Mouse (Mus musculus) testis, adult 2 months (tissue): Measurements from ENCODE around the gene Arid5b. TPM values are rescaled to one million over a fixed set of nuclear protein-coding genes. Genes with fewer than 3 reads are reported as not detected.

Source experiments
- H3K27ac ChIP-seq: fragments of 200-500 bp; 2 replicates; pipeline ENCODE4 v1.5.1; 2012; ENCODE audit warnings: low read depth, low read length; ENCODE audit not compliant: control insufficient read depth, insufficient read depth
- H3K27me3 ChIP-seq: fragments of 200-500 bp; 2 replicates; pipeline ENCODE4 v1.6.1; 2012; ENCODE audit warnings: mild to moderate bottlenecking, low read length, moderate library complexity; ENCODE audit not compliant: control insufficient read depth, insufficient read depth
- H3K36me3 ChIP-seq: fragments of 200-500 bp; 2 replicates; pipeline ENCODE4 v1.6.1; 2012; ENCODE audit warnings: mild to moderate bottlenecking, low read length; ENCODE audit not compliant: control insufficient read depth, insufficient read depth
- H3K4me1 ChIP-seq: fragments of 200-500 bp; 2 replicates; pipeline ENCODE4 v1.6.1; 2012; ENCODE audit warnings: low read length; ENCODE audit not compliant: control insufficient read depth, insufficient read depth
- H3K4me3 ChIP-seq: fragments of 200-500 bp; 2 replicates; pipeline ENCODE4 v1.5.1; 2012; ENCODE audit warnings: low read depth, mild to moderate bottlenecking, low read length, moderate library complexity, mixed read lengths; ENCODE audit not compliant: control insufficient read depth
- CTCF ChIP-seq: fragments of 200-500 bp; IDR thresholded peaks from 2 replicates; pipeline ENCODE4 v1.5.1; 2012; ENCODE audit warnings: low read depth, mild to moderate bottlenecking, inconsistent platforms, low read length, moderate library complexity; ENCODE audit not compliant: control insufficient read depth, insufficient read depth, insufficient replicate concordance
- POLR2A ChIP-seq: fragments of 200-500 bp; IDR thresholded peaks from 2 replicates; pipeline ENCODE4 v1.6.1; 2012; ENCODE audit warnings: low read depth, mild to moderate bottlenecking, inconsistent platforms, low read length, moderate library complexity; ENCODE audit not compliant: control insufficient read depth
- polyA plus RNA-seq: library from polyadenylated mRNA; depleted of rRNA; stranded (reverse); fragments of >200 nt; gene quantifications from 2 replicates; pipeline ENCODE4 v1.2.3, GENCODE M21; 2012

Arid5b gene
- polyA plus RNA-seq, 1 experiment, result 4.9 TPM

DNA sequence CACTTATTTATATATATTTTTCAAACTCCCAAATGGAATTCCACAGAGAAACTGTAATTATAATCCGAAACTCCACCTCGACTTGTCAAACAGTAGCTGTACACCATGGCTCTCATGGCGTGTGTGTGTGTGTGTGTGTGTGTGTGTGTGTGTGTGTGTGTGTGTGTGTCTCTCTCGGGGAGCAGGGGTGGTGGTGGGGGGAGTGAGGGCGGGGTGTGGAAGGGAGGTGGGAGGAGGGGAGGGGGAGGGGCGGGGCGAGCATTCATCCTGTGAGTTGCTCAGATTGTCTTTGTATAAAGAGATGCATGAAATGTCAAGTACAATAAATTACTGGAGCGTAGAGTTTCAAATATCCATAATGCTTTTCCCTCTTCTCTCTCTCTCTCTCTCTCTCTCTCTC lies 87.4 kb downstream of the Arid5b start:
- H3K27me3 ChIP-seq, result no peaks in the 10 kb centered on the region
- H3K36me3 ChIP-seq, result no peaks in the 10 kb centered on the region
- no peak overlapping the region for H3K27ac ChIP-seq
- H3K4me1 ChIP-seq, result peaks cover 2% of the 10 kb centered on the region; the same call in 1 of the 2 replicates
- H3K4me3 ChIP-seq, result no peak overlapping the region
- no peak for TF ChIP-seq POLR2A
- TF ChIP-seq CTCF, result no peak

DNA sequence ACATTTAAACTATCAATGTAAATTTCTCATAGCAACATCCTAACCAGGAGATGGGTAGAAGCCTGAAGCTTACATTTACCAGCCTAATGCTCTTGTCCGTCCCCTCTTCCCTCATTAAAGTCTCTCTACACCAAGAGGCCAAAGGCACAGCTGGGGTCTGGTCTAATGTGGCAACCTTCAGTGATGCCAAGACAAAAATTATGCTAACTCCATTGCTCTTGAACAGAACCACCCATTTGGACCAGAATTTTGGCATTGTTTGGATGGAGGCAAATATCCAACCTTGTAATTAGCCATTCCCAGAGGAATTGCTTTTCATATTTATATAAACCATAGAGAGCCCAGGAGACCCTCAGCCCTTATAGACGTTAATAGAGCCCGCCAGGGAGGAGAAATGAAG lies 88.7 kb downstream of the Arid5b start:
- TF ChIP-seq POLR2A (no peak), CTCF (no peak)
- no peaks in the 10 kb centered on the region for H3K27me3 ChIP-seq
- no peak overlapping the region for H3K27ac ChIP-seq
- no peaks in the 10 kb centered on the region for H3K36me3 ChIP-seq
- no peaks in the 10 kb centered on the region for H3K4me1 ChIP-seq
- H3K4me3 ChIP-seq, result no peak overlapping the region

DNA sequence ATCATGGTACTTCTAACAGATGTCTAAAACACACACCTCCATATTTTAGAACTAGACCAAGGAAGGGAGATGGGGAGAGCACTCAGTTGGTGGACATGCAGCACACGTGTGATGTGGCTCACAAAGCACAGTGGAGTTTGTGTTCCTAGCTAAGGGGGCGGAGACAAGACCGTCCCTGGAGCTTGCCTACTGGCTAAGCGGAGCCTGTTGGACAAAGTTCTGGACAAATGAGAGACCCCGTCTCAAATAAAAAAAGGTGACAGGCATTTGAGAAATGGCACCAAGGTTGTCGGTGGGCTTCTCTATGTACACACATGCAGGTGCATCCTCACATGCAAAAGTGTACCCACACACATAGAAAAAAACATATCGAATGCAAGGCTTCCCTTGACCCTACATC lies 95.4 kb downstream of the Arid5b start:
- no peak overlapping the region for H3K27ac ChIP-seq
- H3K36me3 ChIP-seq, result no peaks in the 10 kb centered on the region
- no peaks in the 10 kb centered on the region for H3K27me3 ChIP-seq
- no peak for TF ChIP-seq POLR2A
- no peak for TF ChIP-seq CTCF
- no peak overlapping the region for H3K4me3 ChIP-seq
- H3K4me1 ChIP-seq, result no peaks in the 10 kb centered on the region; the same call in 1 of the 2 replicates

DNA sequence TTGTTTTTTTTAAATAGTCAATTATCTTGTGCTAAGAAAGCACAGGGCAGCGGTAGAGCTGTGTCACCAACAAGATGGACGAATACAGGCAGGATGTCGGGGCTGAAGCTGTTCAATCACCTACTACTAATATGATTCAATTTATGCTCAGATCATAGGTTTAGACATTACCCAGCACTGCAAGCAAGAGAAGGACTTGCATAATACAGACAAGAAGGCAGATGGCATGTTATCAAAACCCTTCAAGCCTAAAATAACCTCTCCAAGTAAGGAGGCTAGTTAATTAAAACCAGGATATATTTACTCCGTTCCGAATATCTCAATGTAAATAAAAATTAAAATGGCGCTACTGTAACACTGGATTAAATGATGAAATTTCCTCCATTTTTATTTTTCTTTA lies 96.3 kb downstream of the Arid5b start:
- Histone ChIP-seq H3K4me3 (no peak overlapping the region), H3K36me3 (no peaks in the 10 kb centered on the region), H3K27me3 (no peaks in the 10 kb centered on the region), H3K4me1 (no peaks in the 10 kb centered on the region; the same call in 1 of the 2 replicates), H3K27ac (no peak overlapping the region)
- TF ChIP-seq POLR2A, result no peak
- no peak for TF ChIP-seq CTCF

- no peaks in the 10 kb centered on the region for H3K36me3 ChIP-seq
- TF ChIP-seq CTCF, result no peak
- TF ChIP-seq POLR2A, result no peak
Measured at GRCm38 (mm10) chr10:68181156-68181555, 97.4 kb downstream of the Arid5b start.

DNA sequence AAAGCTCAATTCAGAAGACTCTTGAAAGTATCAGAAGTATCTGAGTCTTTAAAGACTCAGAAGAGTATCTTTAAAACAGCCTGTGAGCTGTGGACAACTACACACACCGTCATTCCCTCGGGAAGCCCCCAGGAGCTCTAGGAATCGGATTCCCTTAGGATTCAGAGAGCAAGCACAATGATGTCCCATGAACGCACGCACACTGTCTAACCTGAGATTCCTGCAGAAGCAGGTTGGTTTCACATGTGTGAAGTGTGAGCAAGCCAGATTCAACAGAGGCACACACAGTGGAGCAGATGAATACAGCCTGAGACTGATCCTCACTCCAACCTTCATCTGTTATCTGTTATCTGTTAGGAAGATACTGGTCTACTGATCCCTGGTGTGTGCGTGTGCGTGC lies 97.8 kb downstream of the Arid5b start:
- no peaks in the 10 kb centered on the region; the same call in 1 of the 2 replicates for H3K4me1 ChIP-seq
- H3K4me3 ChIP-seq, result no peak overlapping the region; the same call in 1 of the 2 replicates
- no peak for TF ChIP-seq POLR2A
- no peak for TF ChIP-seq CTCF
- no peaks in the 10 kb centered on the region for H3K27me3 ChIP-seq
- no peaks in the 10 kb centered on the region for H3K36me3 ChIP-seq
- no peak overlapping the region for H3K27ac ChIP-seq

More at GRCm38 (mm10) chr10:68181156-68181555, 97.4 kb downstream of the Arid5b start:
- Histone ChIP-seq H3K27me3 (no peaks in the 10 kb centered on the region), H3K27ac (no peak overlapping the region), H3K4me1 (no peaks in the 10 kb centered on the region; the same call in 1 of the 2 replicates), H3K4me3 (peak overlapping the region; percentile 16; the same call in 1 of the 2 replicates)

DNA sequence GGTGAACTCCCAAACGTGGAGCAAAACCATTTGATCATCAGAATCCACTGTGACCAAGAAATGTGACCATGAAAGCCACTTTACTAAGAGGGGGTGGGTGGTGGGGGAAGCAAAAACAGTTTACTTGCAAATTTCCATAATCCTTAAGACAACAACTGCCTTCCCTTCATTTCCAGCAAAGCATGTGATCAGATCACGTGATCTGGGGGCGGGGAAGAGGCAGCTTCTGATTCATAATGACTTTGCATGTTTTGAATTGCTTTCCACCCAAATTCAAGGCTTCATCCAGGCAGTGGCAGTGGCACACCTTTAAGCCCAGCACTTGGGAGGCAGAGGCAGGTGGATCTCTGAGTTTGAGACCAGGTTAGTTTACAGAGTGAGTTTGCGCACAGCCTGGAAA lies 98.4 kb downstream of the Arid5b start:
- H3K4me1 ChIP-seq, result no peaks in the 10 kb centered on the region; the same call in 1 of the 2 replicates
- H3K27ac ChIP-seq, result no peak overlapping the region
- no peak for TF ChIP-seq POLR2A
- no peak for TF ChIP-seq CTCF
- no peaks in the 10 kb centered on the region for H3K27me3 ChIP-seq
- H3K36me3 ChIP-seq, result no peaks in the 10 kb centered on the region
- no peak overlapping the region for H3K4me3 ChIP-seq

- TF ChIP-seq CTCF (no peak), POLR2A (no peak)
- Histone ChIP-seq H3K27ac (no peak overlapping the region), H3K4me3 (no peak overlapping the region), H3K4me1 (no peaks in the 10 kb centered on the region; the same call in 1 of the 2 replicates), H3K36me3 (no peaks in the 10 kb centered on the region), H3K27me3 (no peaks in the 10 kb centered on the region)
Measured at GRCm38 (mm10) chr10:68179741-68180140, 98.8 kb downstream of the Arid5b start.
